Mouse (Mus musculus) induced T-regulatory cell, adult 2 months (primary cell): ENCODE results near the gene Reck.

ENCODE experiments used
- DNase-seq: peaks from one replicate; pipeline ENCODE4 v3.0.0-alpha.2; 2012; ENCODE audit warnings: low read depth

Reck gene

GRCm38 (mm10) chr4:43906443-43906842 is 31.1 kb downstream of the Reck start:
- peak; percentile 89 for DNase-seq

DNA sequence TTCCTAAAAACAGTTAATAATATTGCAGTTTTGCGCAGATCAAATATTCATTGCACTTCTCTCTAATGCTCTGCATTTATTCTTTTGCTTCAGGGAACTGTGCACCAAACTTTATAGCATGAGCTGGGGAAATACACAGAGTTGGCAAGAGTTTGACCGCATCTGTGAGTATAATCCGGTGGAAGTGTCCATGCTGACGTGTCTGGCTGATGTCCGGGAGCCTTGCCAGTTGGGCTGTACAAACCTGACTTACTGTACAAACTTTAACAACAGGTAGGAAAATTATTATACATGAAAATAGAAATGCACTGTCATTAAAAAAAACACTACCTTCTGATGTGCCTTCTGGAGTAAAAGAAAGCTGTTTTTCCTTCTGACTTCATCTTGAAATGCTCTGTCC is 42.9 kb downstream of the Reck start:
- no peak for DNase-seq

DNA sequence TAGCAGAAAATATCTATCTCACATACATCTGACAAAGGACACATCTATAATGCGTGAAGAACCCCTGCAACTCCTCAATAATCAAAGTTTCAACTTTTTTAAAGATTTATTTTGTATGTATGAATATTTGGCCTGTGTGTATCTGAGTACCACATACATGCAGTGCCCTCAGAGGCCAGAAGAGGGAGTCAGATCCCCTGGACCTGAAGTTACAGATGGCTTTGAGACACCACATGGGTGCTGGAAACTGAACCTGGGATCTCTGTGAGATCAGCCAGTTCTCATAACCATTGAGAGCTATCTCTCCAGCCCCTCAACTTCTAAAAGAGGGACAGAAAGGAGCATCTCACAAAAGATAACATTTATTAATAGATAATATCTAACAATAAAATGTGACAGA is 45.3 kb downstream of the Reck start:
- no peak for DNase-seq

- no peak for DNase-seq
Observed at GRCm38 (mm10) chr4:43925125-43925524, 49.8 kb downstream of the Reck start.

DNA sequence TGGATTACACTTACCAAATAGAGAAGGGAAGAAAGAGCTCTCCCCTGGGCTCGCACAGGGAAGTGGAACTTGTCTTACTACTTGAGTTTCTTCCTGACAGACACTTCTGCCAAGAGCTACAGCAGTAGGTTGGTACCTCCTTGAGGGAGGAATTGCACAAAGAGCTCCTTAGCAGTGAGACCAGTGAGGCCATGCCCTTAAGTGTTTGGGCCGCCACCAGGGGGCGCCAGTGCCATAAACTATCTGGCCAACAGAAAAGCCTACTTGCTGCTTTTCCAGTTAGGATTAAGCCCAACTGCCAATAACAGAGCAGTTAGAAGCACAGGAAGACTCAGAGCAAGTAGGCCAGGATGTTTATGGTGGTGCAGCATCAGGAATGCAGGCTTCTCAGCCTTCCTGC is 50.4 kb downstream of the Reck start:
- peak; percentile 90 for DNase-seq

- DNase-seq, result peak; percentile 84
Observed at GRCm38 (mm10) chr4:43927826-43928225, 52.5 kb downstream of the Reck start.

- no peak for DNase-seq
Observed at GRCm38 (mm10) chr4:43931877-43932276, 56.5 kb downstream of the Reck start.

DNA sequence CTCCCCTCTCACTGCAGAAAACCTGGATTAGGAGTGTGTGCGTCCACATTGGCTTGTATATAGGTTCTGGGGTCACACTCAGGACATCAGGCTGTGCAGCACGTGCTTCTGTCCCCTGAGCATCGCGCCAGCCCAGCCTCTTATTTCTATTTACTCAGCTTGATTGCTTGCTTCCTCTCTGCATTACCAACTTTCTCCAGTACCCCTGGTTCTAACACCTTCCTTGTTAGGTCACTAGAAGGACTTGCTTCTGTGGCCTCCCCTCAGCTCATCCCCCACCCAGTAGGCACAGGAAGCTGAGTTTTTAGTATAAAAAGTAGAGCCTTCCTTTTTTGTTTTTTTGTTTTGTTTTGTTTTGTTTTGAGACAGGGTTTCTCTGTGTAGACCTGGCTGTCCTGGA is 60.9 kb downstream of the Reck start:
- DNase-seq, result peak; percentile 60

GRCm38 (mm10) chr4:43936749-43937674 is 61.7 kb downstream of the Reck start:
- peak; percentile 84 for DNase-seq

DNA sequence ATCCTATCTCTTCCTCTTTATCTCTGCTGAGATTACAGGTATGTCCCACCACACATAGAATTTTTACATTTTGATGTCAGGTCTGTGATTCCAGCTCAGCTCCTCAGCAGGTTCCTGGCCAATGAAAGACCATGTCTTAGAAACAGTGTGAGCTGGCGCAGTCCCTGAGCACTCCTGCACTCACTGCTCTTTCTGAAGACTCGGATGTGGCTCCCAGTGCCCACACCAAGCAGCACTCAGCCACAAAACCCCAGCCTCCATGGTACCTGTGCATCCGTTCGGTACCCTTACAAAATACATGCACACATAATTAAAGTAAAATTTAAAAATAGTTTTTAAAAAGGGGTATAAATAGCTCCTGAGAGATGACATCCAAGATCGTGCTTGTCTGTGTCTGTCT is 66.0 kb downstream of the Reck start:
- DNase-seq, result no peak

GRCm38 (mm10) chr4:43942421-43942820 is 67.1 kb downstream of the Reck start:
- DNase-seq, result no peak

DNA sequence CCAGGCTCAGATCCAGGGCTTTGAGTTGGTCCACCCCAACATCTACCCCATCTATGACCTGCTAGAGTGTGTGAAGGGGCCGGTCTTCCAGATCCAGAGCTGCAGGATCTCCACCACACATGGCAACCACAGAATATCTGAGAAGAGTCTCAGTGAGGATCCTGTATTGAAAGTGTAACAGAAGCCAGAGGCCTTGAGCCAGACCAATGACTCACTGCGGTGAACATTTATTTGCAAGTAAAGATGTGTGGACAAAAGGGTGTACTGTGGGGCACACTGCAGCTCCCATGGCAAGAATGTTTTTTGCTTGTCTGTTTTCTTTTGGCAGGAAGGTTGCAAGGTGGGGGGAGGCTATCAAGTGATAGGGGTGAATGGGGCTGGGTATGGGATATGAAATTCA is 72.2 kb downstream of the Reck start:
- DNase-seq, result no peak

DNA sequence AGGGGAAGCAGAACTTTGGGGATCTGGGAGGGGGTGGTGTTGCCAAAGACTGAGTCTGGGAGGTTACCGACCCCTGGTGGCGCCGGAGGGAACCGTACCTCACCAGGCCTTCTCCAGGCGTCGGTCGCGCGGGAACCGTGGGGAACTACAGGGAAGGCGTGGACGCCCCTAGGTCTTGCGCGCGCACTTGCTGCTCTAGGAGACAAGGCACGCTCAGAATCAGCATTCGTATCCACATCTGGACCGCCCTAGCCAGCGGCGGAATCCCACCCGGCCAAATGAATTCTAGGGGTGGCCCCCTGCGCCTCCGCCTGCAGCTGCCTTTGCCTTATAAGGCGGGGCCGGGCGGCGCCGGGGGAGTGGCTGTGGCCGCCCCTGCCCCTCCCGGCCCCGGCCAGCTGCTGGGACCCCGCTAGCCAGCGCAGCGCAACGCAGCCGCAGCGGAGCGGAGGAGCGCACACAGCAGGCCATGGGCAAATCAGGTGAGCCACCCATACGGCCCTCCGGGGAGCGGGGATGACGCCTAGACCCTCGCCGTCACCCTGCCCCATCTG is 82.0 kb downstream of the Reck start, which contains the start of gene Glipr2:
TSS of gene Glipr2 (plus strand) at position 110 of the 554 bp plus-strand sequence.
- peak; percentile 94 for DNase-seq

DNA sequence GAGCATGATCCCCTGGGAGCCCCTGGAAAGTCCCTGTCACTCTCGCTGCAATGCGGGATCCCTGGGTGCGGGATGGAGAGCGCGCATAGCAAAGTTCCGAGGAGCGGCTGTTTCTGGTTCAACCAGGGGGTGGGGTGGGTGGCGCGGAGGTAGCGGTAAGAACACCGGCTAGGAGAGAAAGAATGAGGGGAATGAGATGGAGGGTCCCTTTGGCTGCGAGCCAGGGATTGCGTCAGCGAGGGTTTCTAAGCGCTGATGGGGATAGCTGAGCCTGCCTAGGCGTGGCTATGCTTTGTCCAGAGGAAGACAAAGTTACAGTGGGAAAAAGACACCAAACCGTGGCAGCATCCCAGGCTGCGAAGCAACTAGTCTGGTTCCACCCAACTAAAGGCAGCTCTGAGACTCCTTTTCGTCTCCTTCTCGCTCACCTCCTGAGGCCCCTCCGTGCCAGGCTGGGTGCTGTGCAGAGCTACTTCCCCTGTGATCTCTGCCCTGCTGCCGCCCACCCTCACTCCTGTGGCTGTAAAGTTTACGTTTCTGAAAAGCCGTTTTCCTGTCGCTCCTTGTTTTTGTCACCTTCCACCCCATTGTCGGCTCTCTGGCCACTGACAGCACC is 82.6 kb downstream of the Reck start:
- DNase-seq, result peak; percentile 66

- peak; percentile 85 for DNase-seq
Observed at GRCm38 (mm10) chr4:43959523-43960179, 84.3 kb downstream of the Reck start.

GRCm38 (mm10) chr4:43960207-43960606 is 84.9 kb downstream of the Reck start:
- DNase-seq, result peak; percentile 77

GRCm38 (mm10) chr4:43964326-43964833 is 89.0 kb downstream of the Reck start:
- peak; percentile 71 for DNase-seq

DNA sequence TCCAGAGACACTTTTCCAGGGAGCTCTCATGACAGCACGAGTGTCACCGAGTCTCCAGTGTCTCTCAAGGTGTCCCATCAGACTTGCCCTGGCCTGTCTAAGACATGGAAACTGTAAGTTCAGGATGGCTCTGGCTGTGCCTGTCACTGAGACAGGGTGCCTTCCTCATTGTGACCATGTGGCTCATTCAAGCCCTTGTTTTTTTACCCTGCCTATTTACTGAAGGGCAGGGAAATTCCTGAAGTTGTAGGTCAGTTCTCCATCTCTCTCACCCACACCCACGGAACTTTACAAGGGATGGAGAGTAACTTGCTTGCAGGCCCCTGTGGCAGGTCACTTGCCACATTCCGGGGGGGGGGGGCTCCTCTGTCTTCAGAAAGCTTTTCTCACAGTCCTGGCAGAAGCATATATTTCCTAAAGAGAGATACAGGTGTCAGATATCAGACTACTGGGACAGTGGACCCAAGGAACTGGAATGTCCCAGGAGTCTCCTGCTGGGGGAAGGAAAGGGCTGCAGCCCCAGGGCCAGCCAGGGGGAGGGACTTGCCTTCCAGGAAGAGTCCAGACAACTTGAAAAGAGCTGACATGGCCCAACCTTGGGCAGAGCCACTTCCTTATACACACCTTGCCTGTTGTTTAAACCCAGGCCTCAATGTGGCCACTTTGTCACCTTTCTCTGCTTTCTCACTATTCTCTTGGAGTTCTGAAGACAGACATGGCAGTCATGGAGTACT is 89.8 kb downstream of the Reck start:
- peak; percentile 66 for DNase-seq

DNA sequence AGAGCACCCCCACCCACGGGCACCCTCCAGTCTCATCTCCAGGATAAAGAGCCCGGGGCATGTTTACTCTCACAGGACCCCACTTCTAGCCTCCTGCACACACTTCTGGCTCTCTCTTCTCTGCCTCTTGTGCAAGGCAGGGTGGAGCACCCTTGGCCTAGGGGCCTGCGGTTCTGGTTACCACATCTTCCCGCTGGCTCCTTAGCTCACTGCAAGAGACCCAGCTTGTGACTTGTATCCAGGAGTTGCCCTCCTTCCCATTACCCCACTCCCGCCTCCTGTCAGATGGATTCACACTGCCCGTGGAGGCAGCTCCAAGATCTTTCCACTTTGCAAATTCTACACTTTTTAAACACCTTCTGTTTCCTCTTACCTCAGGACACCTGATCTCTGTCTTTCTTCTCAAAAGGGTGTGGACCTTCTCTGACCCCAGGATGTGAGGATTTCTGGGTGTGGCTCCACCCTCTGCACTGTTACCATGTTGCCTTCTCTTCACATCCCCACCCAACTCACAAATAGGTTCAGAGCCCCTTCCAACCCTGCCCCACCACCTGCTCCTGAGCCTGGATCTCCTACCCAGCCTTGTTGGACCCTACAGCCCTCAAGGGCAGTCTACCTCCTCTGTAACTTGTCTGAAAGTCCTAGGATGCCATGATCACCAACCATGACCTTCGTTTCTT is 90.7 kb downstream of the Reck start:
- peak; percentile 63 for DNase-seq

DNA sequence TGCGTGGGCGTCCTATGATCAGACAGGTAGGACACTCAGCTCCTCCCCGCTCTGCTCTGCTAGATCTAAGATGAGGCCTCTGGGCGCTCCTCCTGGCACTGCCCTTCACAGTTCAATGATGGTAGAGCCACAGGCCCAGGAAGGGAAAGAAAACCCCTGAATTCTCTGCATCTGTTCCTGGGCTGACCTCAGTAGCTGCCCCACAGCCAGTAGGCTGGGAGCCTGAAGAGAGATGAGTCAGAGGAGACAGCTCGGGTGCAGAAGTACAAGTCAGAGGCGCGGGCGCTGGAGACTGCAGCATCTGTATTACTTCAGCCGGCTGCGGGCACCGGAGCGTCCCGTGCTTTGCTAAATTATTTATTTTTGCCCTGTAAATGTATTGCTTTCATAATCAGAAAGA is 93.3 kb downstream of the Reck start:
- DNase-seq, result peak; percentile 59

DNA sequence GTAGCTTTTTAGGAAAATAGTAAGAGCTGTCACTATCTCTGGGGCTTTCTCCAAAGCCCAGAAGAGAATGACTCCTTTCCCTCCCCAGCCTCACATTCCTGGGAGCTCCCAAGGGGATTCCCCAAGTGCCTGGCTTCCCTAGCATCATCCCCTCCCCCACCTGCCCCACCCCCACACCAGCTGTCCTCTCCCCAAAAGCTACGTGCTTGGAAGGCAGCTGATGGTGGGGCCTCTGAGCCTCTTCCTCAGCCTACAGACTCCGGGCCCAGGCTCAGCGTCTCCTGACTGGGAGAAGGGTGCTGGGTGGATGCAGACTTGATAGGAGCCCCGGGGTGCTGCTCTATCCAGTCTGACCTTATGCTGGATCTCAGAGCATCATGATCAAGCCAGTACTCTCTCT is 94.0 kb downstream of the Reck start:
- DNase-seq, result peak; percentile 45
